Mouse (Mus musculus) adrenal gland, adult 2 months (tissue): Measurements from ENCODE around the gene Timm44. TPM values are rescaled to one million over a fixed set of nuclear protein-coding genes. Genes with fewer than 3 reads are reported as not detected.

Experiments
- DNase-seq: peaks from one replicate; pipeline ENCODE4 v3.0.0; 2021
- long read RNA-seq: library from polyadenylated mRNA; stranded (forward); transcript quantifications from one replicate; pipeline ENCODE4 v2.0.0, GENCODE M21; 2021
- polyA plus RNA-seq: library from polyadenylated mRNA; depleted of rRNA; stranded (reverse); fragments of >200 nt; gene quantifications from 2 replicates; pipeline ENCODE4 v1.2.3, GENCODE M21; 2012; rRNA removed
- total RNA-seq, 2 experiments: library from RNA; stranded (reverse); gene quantifications; 2 replicates each; pipeline ENCODE4 v1.2.3; 2021

Timm44 gene
- 10 to 100 TPM; 85.8 to 98.6 TPM for total RNA-seq
- polyA plus RNA-seq, result 69.2 and 76.8 TPM in 2 replicates
- long read RNA-seq, transcript Timm44-201 (13 exons, 1,790 nt), result major isoform, 81 of 94 reads
- long read RNA-seq, partial matches to known transcripts, result 4 of 94 reads
- long read RNA-seq, other reads (novel, unspliced or antisense), result 8 of 94 reads

GRCm38 (mm10) chr8:4275275-4276110 lies at the start of gene Timm44:
Gene Timm44, minus strand, starts transcription at chr8:4275913.
- peak; percentile 97 for DNase-seq

GRCm38 (mm10) chr8:4324983-4325750 lies 49.5 kb upstream of the Timm44 start, which contains the start of the genes Ccl25 and Elavl1:
Gene Ccl25, plus strand, starts transcription at chr8:4325210.
Gene Elavl1, minus strand, starts transcription at chr8:4325413.
- peak; percentile 98 for DNase-seq

GRCm38 (mm10) chr8:4324525-4324924 lies 48.8 kb upstream of the Timm44 start:
- DNase-seq, result no peak

- no peak for DNase-seq
Measured at GRCm38 (mm10) chr8:4323917-4324316, 48.2 kb upstream of the Timm44 start.

- peak; percentile 76 for DNase-seq
Measured at GRCm38 (mm10) chr8:4322470-4322869, 46.8 kb upstream of the Timm44 start.

DNA sequence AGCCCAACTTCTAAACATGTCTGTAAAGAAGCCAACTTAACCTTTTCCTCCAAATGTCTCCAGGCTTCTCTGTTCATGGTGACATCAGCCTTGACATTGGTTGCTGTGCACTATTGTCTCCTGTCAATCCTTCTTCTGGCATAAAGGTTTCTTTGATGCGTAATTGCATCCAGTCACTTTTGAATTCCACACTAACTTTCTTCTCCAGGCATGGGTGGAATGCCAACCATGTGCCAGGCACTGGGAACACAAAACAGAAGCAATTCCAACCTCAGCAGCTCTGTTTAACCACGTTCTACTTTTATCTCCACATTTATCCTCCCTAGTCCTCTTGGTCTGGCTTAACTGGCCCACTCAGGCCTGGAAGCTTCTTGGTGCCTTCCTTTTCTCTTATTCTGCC lies 45.3 kb upstream of the Timm44 start:
- no peak for DNase-seq

DNA sequence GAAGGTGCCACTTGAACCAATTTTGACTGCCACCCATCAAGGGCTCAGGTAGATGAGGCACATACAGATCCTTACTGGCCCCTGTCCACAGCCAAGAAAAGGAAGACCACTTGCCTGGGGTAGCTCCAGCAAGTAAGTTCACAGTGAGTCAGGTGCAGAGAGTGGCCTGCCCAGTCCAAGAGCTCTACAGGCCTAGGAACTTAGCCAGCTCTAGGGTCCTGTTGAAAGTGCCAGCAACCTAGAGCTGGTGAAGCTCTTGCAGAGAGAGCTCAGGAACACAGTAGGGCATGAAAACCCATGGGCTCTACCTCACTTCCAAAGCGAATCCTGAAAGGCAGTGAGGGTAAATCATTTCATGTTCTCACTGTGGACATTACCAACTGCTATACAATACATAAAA lies 44.7 kb upstream of the Timm44 start:
- DNase-seq, result no peak

DNA sequence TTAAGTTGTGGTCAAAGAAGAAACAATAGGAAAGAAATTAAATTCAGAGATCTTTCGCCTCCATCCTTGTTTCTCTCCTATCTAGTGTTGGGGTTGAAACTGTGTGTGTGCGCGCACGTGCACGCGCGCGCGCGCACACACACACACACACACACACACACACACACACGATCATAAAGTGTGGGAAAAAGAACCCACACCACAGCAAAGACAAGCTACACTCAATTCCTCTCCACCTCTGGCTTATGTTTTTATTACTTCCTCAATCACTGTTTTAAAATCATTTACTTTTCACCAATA lies 43.8 kb upstream of the Timm44 start:
- no peak for DNase-seq

GRCm38 (mm10) chr8:4318796-4319572 lies 43.3 kb upstream of the Timm44 start:
- DNase-seq, result no peak

- DNase-seq, result no peak
Measured at GRCm38 (mm10) chr8:4318124-4318523, 42.4 kb upstream of the Timm44 start.

DNA sequence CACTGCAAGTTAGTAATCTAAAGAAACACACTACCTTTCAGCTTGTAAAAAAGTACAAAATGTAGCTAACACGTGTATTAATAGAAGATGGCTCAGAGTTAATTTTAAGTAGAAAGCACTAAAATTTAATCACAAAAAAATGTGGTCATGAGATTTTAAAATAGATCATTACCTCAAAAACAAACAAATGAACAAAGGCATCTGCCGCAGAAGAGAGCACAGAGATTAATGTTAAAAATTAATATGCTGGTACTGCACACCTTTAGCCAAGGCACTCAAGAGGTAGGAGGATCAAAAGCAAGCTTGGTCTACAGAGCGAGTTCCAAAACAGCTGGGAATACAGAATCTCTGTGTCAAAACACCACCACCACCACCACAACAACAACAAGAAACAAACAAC lies 39.1 kb upstream of the Timm44 start:
- DNase-seq, result no peak

DNA sequence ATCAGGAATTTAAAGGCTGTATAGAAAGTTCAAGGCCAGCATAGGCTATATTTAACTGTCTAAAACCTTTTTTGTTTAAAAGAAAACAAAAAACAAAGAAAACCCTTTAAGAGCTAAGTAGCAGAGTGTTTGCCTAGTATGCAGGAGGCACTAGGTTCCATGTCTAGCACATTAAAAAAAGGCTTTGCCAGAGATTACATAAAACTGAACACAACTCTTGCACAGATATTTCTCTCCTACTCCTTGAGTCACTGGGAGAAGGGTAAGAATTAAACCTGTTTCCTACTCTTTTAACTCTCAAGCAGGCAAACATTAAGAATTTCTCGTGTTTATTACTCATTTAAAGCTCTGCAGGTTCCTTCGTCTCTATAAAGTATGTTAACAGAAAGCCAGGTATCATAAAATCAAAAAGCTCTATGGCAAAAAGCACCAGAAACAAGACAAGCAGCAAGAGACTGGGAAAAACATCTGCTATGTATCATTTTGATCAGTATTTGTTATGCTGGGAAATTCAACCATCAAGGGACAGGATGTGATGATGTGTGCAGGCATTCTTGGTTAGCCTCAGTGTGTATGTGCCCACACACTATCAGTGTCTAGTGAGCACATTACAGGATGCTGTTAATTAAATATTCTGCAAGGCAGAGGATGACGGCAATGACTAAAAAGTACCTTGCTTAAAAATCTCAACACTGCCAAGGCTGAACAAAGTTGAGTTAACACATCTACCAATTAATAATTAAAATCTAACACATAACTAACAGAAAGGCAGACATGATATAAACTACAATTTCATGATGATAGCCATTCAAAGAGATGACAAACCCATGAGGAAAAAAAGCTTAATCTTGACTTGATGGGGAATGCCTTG lies 37.8 kb upstream of the Timm44 start:
- no peak for DNase-seq

DNA sequence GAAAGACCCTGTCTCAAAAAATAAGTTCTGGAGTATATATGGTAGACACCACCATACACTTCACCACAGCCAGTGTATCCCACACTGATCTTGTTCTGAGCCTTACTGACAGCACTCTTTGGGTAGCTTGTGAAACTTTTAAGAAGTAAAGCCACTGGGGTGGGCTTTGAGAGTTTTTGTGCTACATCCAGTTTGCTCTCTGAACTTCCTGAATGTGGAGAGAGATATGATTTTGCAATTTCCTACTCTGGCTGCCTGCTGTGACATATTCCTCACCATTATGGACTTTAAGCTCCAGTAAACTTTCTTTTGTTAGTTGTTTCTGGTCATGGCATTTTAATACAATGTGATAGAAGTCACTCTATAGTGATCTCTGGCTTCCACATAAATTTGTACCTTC lies 36.4 kb upstream of the Timm44 start:
- no peak for DNase-seq

DNA sequence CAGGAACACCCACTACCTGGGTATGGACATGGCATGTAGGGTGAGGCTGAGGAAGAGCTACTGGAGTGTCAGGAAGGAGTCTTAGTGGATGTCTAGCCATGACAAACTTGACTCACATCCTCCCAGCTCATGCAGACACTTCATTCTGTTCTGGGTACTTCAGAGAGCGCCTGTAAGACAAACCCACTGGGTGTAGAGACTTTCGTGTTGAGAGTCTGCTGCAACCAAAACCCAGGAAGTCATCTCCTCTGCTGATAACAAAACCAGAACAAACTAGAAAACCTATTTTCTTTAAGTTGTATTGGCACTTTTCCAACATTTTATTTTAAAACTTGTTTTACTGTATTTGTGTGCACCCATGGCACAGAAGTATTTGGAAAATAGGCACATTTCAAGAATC lies 30.1 kb upstream of the Timm44 start:
- DNase-seq, result no peak

DNA sequence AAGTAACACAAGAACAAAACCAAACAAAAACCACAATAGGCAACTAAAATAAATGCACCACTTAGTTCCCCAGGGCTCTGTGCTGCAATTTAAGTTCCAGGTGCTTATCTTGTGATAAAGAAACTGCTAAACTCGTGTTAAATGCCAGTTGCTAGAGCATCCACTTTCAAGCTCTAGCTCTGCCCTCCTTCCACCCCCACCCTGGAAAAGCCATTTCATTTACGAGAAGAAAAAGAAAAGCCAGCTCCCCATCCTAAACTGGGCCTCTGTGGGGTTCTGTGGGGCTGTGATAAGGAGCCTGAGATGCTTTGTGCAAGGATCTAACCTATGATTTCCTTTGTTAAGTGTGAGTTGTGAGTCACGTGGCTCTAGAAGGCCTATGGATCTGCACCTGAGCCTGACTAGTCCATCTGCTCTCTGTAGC lies 28.4 kb upstream of the Timm44 start:
- DNase-seq, result no peak

DNA sequence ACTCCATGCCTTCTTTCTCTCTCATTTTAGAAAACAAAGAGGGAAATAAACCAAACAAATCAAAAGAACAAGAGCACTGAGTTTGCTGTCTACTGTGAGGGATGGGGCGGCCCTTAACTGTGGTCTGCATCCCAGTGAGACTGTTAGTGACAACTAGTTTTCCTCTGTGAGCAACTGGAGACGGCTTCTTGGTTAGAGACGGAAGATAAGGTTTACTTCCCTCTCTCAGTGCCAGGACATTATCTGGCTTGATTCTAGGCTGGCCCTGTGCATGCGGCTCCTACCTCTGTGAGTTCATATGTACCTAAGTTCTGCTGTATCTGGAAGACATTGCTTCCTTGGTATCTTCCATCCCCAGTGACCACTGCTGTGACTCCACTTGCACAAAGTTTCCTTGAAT lies 22.1 kb upstream of the Timm44 start:
- no peak for DNase-seq

- DNase-seq, result no peak
Measured at GRCm38 (mm10) chr8:4292738-4293137, 17.0 kb upstream of the Timm44 start.

- DNase-seq, result no peak
Measured at GRCm38 (mm10) chr8:4276111-4276465, 375 bp upstream of the Timm44 start.

GRCm38 (mm10) chr8:4269609-4270008 lies 6.1 kb downstream of the Timm44 start:
- DNase-seq, result no peak

DNA sequence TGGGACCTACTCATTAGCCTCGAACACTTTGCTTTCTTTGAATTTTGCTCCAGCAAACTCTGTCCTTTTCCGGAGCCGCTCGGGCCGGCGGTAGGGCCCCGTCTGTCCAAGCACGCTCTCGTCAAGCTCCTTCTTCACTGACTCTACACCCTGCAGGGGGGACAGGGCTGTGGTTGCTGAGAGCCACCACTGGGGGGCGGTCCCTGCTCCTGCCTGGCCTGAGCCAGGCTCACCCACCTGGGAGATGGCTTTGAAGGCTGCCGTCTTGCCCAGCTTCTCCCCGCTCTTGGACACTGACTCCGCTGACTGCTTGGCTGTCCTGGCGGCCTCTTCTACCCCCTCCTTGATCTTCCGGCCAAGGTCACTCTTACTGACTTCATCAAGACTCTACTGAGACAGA lies 8.1 kb downstream of the Timm44 start:
- no peak for DNase-seq

GRCm38 (mm10) chr8:4265160-4265914 lies 10.4 kb downstream of the Timm44 start:
- DNase-seq, result no peak
